Mouse (Mus musculus) CD4-positive, CD25-positive, alpha-beta regulatory T cell, adult 4 months (primary cell): Measurements from ENCODE around the gene Tmem132c. TPM values are rescaled to one million over a fixed set of nuclear protein-coding genes. Genes with fewer than 3 reads are reported as not detected.

Experiments
- ATAC-seq: one replicate; pipeline ENCODE4 v1.8.0; 2017
- polyA plus RNA-seq, 2 experiments: library from polyadenylated mRNA; unstranded; fragments of 100-300 nt; shearing (Covaris generic); gene quantifications; one replicate each; pipeline ENCODE4 v1.2.1; 2017

Gene Tmem132c
- polyA plus RNA-seq, 2 experiments from 2014 or later, result not detected

DNA sequence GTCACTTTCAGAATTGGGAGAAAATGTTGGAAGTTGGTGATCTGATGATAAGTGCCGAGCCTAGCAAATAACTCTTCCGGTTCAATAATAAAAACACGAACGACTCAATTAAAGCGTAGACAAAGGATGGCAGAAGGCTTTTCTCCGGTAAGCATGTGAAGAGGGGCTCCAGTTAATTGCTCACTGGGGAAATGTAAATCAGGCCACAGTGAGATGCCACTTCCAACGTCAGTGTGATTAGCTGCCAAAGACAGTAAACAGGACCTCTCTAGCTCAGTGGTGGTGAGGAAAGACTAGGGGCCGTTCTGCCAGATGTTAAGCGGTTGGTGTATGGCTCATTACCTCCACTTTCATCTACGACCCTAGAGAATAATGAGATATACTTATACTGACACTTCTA lies 187.5 kb downstream of the Tmem132c start:
- no peak for ATAC-seq

GRCm38 (mm10) chr5:127431561-127431960 lies 190.0 kb downstream of the Tmem132c start:
- no peak for ATAC-seq

GRCm38 (mm10) chr5:127436836-127437235 lies 195.2 kb downstream of the Tmem132c start:
- no peak for ATAC-seq

DNA sequence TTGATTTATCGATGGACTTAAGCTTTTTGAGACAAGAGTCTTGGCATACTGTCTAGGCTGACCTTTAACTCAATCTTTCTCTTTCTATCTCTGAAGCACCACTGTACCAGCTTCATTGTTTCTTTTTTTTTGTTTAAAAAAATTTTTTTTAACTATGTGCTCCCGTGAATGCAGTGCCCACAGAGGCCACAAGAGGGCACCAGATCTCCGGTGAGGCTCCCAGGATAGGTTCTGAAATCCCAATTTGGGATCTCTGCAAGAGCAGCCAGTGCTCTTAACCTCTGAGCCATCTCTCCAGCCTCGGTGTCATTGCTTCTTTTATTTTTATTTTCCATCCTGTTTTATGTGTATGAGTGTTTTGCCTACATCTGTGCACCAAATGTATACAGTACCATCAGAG lies 197.0 kb downstream of the Tmem132c start:
- ATAC-seq, result no peak

- ATAC-seq, result no peak
These were observed 200.4 kb downstream of the Tmem132c start for GRCm38 (mm10) chr5:127441963-127442362.

GRCm38 (mm10) chr5:127453580-127453979 lies 212.0 kb downstream of the Tmem132c start:
- ATAC-seq, result no peak

DNA sequence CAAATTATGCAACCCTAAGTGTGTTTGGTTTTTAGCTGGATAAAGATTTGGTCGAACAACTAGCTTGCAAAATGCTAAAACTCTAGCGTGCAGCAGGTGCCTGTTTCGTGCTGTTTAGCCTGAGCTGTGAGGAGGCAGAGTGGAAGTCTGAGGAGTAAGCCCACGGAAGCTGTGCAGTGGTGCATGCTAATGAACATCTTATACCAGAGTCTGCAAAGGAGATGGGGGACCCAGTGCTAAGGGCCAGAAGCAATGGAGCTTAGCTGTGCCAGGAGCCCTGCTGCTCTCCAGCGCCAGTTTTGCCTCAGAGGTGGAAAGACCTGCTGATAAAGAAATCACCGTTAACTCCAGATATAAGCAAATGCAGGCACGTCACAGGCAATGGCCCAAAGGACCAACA lies 212.5 kb downstream of the Tmem132c start:
- no peak for ATAC-seq

DNA sequence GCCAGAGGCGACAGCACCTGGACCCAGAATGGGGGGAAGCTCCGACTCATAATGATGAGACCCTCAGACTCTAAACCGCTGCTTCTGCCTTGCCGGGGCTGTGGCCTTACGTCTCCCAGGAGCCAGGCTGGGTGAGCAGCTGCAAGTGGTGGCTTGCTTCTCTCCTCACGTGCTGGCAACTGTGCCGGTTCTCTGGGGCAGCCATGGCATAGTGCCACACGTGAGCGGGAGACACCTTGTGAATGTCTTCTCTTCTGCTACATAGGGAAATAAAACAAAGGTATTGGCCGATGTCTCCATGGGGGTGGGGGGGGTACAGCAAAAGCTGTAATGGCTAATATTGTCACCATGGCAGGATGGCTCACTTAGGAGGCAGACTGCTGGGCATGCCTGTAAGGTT lies 214.5 kb downstream of the Tmem132c start:
- ATAC-seq, result no peak

DNA sequence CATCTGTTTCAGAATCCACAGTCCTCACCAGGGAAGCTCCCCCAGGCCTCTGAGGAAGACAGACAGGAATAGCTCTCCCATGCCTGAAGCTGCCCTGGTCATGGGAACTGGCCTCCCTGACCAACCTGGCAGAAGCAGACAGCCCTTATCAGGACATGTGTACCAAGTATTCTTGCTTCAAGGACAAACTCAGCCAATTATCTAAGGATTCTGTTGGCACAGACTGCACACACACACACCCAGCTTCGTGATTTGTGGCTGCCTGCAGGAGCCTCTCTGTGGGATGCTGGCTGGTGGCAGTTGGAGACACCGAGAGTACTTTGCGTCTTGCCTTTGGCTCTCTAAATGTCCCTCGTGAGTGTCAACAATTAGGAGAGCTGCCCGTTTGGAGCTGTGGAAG lies 226.5 kb downstream of the Tmem132c start:
- no peak for ATAC-seq

GRCm38 (mm10) chr5:127470351-127470750 lies 228.7 kb downstream of the Tmem132c start:
- no peak for ATAC-seq

GRCm38 (mm10) chr5:127471902-127472301 lies 230.3 kb downstream of the Tmem132c start:
- ATAC-seq, result no peak

DNA sequence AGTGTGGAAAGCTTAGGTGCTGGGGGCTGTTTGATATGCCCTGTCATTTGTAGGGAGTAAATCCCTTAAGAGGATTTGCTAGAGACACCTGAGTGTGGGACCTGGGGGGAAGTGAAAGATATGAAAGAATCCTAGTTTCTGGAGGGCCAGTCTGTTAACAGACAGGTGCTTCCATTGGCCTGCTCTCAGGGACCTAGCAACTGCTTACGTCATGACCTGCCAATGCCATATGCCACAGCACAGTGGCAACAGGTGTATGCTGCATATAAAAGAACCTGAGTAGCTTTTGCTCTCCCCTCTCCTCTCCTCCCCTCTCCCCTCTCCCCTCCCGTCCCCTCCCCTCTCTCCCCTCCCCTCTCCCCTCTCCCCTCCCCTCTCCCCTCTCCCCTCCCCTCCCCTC lies 232.1 kb downstream of the Tmem132c start:
- no peak for ATAC-seq

- no peak for ATAC-seq
These were observed 233.2 kb downstream of the Tmem132c start for GRCm38 (mm10) chr5:127474856-127475255.

DNA sequence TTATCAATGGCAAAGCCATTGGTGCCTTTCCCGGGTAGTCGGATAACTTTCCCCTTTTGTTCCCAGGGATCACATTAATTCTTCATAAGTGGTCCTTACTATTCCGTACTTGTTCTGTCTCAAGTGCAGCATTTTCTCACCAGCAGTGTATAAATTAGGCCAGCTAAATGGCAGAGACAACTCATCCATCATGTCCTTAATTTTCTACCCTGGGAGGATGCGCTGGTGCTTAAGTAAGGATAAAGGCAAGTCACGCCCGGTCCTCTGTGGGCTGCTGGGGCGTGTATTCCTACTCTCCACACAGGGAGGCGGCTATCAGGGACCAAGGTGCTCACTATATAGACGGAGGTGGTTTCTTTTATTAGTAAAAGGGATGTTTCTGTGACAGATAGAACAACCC lies 236.2 kb downstream of the Tmem132c start:
- ATAC-seq, result no peak

DNA sequence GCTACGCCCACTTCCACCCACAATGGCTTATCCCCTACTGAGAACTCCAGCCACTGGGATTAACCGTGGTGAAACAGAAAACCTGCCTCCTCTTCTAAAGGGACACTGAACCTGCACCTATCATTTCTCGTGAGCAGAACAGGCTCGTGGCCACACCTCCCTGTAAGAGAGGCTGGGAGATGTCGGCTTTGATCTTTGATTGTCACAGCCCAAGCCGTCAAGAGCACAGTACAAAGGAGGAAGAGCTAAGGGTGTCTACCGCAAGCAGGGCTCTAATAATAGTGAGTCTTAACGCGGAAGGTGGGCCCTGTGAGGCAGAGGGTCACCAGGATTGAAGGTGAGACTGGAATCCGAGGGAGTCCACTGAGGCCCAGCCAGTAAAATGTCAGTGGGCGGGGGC lies 236.7 kb downstream of the Tmem132c start:
- ATAC-seq, result no peak

GRCm38 (mm10) chr5:127480931-127481330 lies 239.3 kb downstream of the Tmem132c start:
- no peak for ATAC-seq

DNA sequence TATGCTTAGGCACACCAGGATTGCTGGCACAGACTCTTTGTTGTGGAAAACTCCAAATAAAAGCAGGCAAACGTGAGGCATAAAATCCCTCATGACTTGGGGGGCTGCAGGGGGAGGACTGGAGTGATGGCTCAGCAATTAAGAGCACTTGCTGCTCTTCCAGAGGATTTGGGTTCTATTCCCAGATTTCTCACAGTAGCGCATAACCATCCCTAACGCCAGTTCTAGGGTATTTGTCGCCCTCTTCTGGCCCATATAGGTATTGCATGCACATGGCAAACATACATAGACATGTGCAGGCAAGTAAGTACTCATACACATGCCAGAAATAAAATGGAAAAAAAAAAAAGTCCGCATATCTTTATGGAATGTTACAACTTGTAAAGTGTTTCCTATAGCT lies 239.8 kb downstream of the Tmem132c start:
- ATAC-seq, result no peak

GRCm38 (mm10) chr5:127482342-127482741 lies 240.7 kb downstream of the Tmem132c start:
- ATAC-seq, result no peak

DNA sequence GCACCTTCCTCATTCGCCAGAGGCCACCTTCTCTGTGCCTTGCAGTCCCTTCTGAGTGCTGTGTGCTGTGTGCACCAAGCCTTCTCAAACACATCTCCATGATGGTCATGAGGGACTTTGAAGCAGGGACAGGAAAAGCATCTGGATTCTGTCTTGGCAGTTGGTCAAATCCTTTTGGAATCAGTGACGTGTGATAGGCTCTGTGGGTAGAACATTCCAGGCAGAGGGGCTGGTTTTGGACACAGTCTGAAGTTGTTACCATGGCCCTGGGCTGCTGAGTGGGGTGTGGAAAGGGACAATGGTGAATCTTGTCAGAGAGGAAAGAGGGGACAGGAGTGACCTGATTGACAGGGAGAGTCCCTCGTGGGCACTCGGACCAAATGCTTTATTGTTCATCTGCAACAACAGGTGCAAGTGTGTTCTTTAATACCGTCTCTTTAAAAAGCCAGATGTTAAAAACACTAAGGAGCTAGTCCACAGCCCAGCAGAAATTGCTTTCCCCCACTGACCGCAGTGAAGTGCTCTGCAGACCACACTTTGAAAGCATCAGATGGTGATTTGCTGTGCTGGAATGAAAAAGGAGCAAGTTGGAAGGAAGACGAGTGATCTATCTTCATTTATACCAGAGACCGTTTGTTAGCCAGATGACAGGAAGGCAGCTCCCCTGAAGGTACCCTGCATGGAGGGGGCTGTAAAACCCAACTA lies 242.5 kb downstream of the Tmem132c start:
- ATAC-seq, result no peak

DNA sequence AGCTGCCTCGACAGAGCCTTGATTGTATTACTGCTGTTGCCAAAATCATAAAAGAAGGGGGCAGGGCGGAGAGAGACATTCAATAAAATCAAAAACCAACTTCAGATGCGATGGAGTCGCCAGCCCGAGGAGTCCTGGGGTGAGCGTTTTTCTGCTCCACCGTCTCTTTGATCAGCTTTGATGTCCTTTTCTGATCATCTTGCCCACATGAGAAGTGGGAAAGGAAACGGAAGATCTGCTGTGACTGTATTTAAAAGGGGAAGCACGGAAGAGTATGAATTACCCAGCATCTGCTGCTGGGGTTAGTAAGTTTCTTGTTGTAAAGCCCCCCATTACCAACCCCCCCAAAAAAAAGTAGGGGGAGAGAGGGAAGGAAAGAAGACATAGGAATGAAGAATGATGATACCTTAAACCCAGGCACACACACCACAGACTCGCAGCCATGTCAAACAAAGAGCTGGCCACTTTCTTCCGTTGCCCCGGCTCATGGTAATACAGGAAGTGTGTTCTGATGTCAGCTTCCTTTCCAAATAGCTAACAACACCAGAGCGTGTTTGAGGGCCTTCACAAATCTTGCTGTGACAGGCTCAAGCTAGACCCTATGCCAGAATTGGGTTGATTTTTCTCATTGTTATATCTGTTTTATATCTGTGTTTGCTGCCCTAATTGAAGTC lies 243.3 kb downstream of the Tmem132c start:
- peak; percentile 56 for ATAC-seq

- no peak for ATAC-seq
These were observed 245.6 kb downstream of the Tmem132c start for GRCm38 (mm10) chr5:127487190-127487589.

GRCm38 (mm10) chr5:127488666-127489065 lies 247.1 kb downstream of the Tmem132c start:
- no peak for ATAC-seq

- ATAC-seq, result no peak
These were observed 250.1 kb downstream of the Tmem132c start for GRCm38 (mm10) chr5:127491724-127492123.

DNA sequence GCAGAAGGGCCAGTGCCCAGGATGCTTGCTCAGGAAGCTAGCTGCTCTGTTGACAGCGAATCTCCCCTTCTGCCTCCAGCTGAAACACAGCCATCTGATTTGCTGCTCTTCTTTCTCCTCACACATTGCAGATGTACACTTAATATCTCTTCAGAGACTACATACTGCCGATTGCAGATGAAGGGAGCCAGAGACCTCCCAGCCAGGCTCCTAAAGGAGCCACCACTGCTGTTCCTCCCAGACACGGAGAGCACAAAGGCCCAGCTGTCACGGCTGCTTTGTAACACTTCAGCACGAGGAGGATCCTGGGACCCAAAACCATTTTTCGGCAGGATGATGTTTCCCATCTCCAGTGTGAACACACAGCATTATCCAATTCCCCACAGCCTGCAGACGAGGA lies 255.3 kb downstream of the Tmem132c start:
- no peak for ATAC-seq
